Mouse (Mus musculus) cerebellum, adult 2 months (tissue): ENCODE measurements around the gene Cidec.

ENCODE experiments used
- CTCF ChIP-seq: fragments of 200-500 bp; IDR thresholded peaks from 2 replicates; pipeline ENCODE4 v1.5.1; 2011; ENCODE audit warnings: low read depth, mild to moderate bottlenecking, control low read depth, low read length, moderate library complexity, borderline replicate concordance; ENCODE audit not compliant: insufficient read depth
- POLR2A ChIP-seq: fragments of 200-500 bp; IDR thresholded peaks from 2 replicates; pipeline ENCODE4 v1.6.1; 2011; ENCODE audit warnings: low read length, control low read depth, borderline replicate concordance; ENCODE audit not compliant: insufficient read depth

- TF ChIP-seq CTCF (no peak), POLR2A (no peak)
Measured at GRCm38 (mm10) chr6:113405483-113405882, 30.1 kb downstream of the Cidec start.
